Mouse (Mus musculus) G1E (cell line): Measurements from ENCODE around the gene Rere.

Source experiments
- CTCF ChIP-seq: IDR thresholded peaks from 2 replicates; pipeline ENCODE4 v1.5.1; 2012; ENCODE audit warnings: low read depth, low read length, inconsistent platforms, mixed read lengths
- GATA1 ChIP-seq: IDR thresholded peaks from 2 replicates; pipeline ENCODE4 v1.6.1; 2012; ENCODE audit warnings: borderline replicate concordance, low read length, inconsistent platforms, mixed read lengths

DNA sequence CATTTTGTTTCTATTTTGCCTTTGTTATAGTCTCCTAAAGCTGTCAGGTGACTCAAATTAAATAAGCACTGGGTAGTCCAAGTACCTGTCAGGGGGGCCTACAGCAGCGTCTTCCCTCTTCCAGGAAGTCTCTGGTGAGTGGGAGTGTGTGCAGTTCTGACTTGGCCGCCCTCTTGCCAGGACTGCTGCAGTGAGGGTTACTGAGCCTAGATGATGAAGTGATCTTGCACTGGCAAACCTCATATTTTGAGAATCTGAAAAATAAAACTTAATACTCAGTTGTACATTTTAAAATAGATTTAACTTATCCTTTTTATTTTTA lies 306.8 kb downstream of the Rere start:
- TF ChIP-seq CTCF (no peak), GATA1 (no peak)
